Mouse (Mus musculus) thymus, postnatal 0 days (tissue): ENCODE results near the gene Cd55. TPM values are rescaled to one million over a fixed set of nuclear protein-coding genes. Genes with fewer than 3 reads are reported as not detected.
A peak's percentile ranks its signal among the peaks of the same experiment; 100 is the strongest.
"Not testable (repeated sequence)": the region's sequence is repeated elsewhere in the genome, so short reads cannot be mapped to it uniquely, and the experiment has no call there.

Source experiments
- DNase-seq: peaks from one replicate; pipeline ENCODE4 v3.0.0-alpha.2; 2015; ENCODE audit warnings: low spot score
- polyA plus RNA-seq: library from polyadenylated mRNA; unstranded; fragments of >200 nt; fragmentation: Nextera tagmentation; extraction: Ambion mirVana; gene quantifications from 2 replicates; pipeline ENCODE4 v1.2.1, GENCODE M21; 2015

The Cd55 gene
- 4.3 and 4.5 TPM in 2 replicates for polyA plus RNA-seq

DNA sequence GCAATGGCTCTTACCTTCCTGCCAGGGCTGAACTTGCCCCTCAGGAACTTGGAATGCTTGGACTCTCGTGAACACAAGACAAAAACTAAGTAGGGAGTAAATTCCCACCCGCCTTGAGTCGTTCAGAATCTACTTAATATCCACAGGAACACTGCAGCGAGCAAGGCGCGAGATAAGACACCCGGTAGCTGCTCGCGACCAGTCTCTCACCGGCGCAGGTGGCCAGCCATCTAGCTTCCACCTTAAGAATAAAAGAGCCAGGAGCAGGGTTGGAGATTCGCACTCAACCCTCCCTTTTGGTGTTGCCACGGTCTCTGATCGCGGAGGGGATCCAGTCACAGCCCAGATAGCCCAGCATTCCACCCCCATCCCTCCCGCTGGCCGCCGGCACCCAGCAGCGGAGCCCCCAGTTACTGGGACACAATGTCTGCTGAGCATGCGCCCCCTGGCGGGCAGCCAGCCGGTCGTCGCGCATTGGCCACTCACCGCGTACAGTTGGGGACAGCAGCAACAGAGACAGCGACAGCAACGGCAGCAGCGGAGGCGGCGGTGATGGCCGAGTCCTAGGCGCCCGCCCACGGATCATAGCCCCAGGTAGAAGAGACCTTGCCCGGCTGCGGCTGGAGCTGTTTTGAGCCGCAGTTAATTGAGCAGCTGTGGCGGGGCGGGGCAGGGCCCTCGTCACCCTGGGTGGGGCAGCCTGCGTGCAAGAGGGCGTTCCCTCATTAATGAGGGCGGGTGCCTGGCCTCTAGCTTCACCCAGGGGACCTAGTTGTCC, at the start of gene Cd55:
Cd55 (minus strand) TSS at position 661 of the 778 bp plus-strand sequence.
- peak; percentile 85 for DNase-seq

- no peak for DNase-seq
Measured at GRCm38 (mm10) chr1:130511823-130512370, 49.4 kb upstream of the Cd55 start.

- no peak for DNase-seq
Measured at GRCm38 (mm10) chr1:130508957-130509350, 46.4 kb upstream of the Cd55 start.

GRCm38 (mm10) chr1:130508030-130508956, 45.7 kb upstream of the Cd55 start:
- peak; percentile 27 for DNase-seq

- no peak for DNase-seq
Measured at GRCm38 (mm10) chr1:130507408-130507807, 44.9 kb upstream of the Cd55 start.

DNA sequence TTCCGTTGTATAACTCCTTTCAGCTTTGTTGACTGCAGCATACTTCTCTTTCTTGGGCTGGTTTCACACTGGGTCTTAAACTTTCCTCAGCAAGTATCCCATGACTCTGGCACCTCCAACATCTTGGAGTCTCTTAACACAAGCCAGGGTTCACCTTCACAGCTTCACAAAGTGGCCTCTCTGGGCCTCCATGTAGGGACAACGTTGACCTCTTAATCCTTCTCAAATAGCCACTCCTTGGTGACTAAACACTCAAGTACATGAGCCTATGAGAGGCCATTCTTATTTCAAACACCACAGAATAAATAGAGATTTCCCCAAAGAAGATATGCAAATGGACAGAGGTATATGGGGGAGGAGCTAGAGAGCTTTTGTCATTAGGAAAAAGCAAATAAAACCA, 37.4 kb upstream of the Cd55 start:
- no peak for DNase-seq

DNA sequence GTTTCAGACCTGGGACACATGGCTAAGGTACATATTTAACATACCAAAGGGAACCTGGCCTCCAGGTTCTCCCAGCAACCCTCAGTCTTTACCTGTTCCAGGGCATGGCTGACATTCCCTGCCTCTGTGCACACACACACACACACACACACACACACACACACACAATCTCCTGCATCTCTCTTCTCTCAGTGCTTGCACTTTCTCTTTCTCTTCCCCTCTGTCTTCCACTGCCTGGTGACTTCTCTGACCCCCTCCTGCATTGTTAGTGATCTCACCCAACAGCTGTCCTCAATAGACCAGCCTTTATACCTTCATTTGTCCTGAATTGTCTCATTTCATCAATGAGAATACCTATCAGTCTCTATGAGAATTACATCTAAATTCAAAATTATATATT, 35.8 kb upstream of the Cd55 start:
- DNase-seq: no peak

DNA sequence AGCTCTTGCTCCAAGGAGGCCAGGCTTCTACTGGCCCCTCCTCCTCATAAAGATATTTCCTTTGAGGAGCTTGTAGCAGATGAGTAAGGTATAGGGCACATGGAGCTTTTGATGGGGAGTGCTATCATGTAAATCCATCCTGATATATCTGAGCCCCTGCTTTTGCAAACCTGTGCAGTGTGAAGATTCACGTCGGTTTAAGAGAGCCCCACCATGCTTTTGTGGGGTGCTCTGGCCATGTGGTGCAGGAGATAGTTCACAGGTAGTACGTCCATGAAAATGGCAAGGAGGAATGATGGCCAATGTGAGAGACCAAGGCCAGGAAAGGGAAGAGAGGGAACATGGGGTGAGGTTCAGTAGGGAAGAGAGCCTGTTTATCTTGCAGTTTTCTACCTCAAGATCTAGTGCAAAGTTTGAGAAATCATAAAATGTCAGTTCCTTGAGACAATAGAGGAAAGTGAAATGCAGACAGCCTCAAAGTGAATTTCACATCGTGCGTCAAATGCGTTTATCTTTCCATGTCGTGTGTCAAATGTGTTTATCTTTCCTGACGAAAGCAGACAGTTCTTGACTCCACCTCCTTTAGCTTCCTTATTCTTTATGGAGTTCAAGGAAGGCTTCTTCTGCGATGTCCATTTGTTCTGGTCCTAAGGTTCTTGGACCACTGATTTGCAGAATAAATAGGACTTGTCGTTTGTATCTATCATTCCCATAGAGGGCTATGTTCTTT, 24.4 kb upstream of the Cd55 start:
- no peak for DNase-seq

GRCm38 (mm10) chr1:130485828-130486620, 23.5 kb upstream of the Cd55 start:
- no peak for DNase-seq

- no peak for DNase-seq
Measured at GRCm38 (mm10) chr1:130485376-130485775, 22.8 kb upstream of the Cd55 start.

DNA sequence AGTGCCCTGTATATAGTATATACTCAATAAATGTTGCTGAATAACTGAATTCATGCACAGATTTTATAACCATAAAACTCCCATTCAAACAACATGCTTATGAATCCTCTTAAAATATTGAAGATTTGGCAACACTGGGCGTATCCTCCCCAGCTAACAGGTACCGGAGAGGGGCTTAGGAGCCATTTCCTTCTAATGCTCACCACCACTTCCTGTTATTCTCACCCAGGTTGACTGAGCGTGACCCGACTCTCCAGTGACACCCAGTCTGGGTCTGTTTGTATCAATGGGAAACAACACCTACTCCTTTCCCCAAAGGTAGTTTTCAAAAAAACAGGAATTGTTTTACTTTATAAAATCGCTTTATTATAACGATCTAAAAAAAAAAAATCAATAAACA, 12.4 kb upstream of the Cd55 start:
- peak; percentile 23 for DNase-seq

DNA sequence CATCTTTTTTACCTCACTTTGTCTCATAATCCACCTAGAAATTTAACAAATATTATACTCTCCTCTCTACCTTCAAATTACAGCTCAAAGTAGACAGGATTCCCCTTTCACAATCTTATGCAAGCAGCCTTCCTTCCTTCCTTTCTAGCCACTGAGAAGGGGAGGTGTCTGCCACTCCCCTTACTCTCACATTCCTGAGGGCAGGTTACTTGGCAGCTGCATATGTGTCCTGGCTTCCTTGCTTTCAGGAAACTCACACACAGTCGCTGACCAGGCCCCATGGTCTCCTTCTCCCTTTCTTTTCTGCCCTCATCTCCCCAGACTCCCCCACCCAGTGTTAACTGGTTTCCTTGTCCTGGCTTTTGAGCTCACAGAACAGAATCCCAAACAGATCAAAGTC, 11.7 kb upstream of the Cd55 start:
- no peak for DNase-seq

- DNase-seq: no peak
Measured at GRCm38 (mm10) chr1:130470074-130470473, 7.5 kb upstream of the Cd55 start.

DNA sequence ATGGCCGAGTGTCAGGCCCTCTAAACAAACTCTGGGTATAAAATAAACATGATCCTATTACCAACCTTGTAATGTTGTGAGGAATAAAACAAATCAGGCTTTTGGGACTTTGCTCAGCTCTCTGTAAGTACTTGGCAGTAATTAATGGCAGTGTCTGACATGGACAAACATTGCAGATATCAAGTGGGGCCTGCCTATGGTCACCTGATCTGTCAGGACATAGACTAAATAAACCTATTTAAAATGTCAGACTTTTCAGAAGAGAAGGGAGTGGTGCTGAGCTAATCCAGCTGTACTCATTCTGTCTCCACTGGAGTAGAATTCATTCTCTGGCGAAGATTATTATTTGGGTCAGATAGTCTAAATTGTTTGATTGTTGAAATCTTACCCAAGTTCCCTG, 4.9 kb upstream of the Cd55 start:
- no peak for DNase-seq

DNA sequence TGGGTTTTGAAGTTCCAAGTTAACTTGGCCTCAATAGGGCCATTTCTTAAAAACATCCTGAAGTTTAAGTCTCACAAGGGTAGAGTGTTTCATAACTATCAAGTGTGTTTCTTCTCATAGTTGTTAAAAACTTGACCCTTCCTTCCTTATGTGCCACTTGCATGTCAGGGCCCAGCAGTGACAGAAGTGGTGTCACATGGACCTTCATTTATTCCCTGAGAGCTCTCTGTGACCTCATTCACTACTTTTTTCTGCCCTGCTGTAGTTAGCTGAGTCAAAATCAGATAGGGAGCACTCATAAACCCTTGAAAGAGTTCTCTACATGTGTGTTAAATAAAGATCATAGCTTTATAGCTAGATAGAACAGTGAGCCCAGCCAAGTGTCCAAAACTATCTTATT, 1.6 kb upstream of the Cd55 start:
- no peak for DNase-seq

DNA sequence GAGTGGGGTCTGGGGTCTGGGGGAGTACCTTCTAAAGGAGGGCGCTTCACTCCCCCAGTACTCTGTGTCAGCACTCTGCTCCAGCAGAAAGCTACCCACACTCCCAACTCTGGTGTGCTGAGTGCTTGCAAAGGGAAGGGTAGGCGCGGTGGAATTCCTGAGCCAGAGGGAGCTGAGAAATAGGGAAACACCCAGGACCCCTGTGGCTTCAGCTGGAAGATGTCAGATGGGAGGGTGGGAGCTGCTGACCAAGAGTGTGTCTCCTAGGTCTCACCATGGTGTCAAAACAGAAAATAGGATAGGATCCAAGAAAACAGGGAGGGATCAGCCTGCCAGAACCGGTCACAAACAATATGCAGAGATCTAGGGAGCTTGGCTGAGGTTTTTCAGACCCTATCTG, 323 bp upstream of the Cd55 start:
- no peak for DNase-seq

DNA sequence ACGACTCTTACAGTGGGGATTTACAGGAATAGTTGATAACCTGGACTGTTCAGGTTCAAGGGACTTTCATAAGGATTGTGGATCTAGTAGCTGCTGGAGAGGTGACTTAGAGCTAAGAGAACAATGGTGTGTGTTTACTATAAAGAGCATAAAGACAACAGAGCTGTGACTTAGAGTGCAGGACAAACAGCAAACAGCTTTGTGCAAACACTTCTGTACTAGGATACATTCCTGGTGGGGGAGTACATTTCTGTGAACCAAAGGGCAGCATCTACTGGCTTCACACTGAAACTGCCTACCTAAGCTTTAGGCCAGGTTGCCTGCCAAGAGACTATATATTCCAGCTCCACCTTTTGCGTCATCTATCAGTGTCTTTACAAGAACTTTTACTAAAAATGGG, 7.4 kb downstream of the Cd55 start:
- no peak for DNase-seq

- not testable (repeated sequence) for DNase-seq
Measured at GRCm38 (mm10) chr1:130442930-130443329, 19.6 kb downstream of the Cd55 start.

GRCm38 (mm10) chr1:130430920-130431319, 31.6 kb downstream of the Cd55 start:
- DNase-seq: no peak

GRCm38 (mm10) chr1:130428667-130429066, 33.9 kb downstream of the Cd55 start:
- not testable (repeated sequence) for DNase-seq
